Mouse (Mus musculus): ENCODE data around the gene Aig1.

- TF ChIP-seq CTCF (IDR thresholded peaks at IDR 0.05) = no peak
- no peak for TF ChIP-seq POLR2A (IDR thresholded peaks at IDR 0.05; ENCODE audit: insufficient read depth, low read depth, low read length)
- no peak for TF ChIP-seq EP300 (IDR thresholded peaks at IDR 0.05; ENCODE audit: insufficient read depth, low read depth, low read length)
These were observed 31.8 kb downstream of the Aig1 start for GRCm38 (mm10) chr10:13836956-13837355.
